Mouse (Mus musculus): Measurements from ENCODE around the gene Stx4a. TPM values are rescaled to one million over a fixed set of nuclear protein-coding genes. Genes with fewer than 3 reads are reported as not detected.
A peak's percentile ranks its signal among the peaks of the same experiment; 100 is the strongest.

The Stx4a gene
- polyA plus RNA-seq, 1 experiment from 2014 or later = 48.1 TPM

GRCm38 (mm10) chr7:127800435-127801009 is 23.6 kb upstream of the Stx4a start, which contains the start of gene Hsd3b7:
Gene Hsd3b7 (plus strand): TSS chr7:127800604.
- 15% methylated on average over 6 of the region's 6 CpGs for WGBS
- no peaks in the 10 kb centered on the region for H3K27me3 ChIP-seq (replicated peaks)
- peak within 1 kb of the TSS; percentile 8; the same call in 1 of the 2 replicates for H3K27ac ChIP-seq
- peak within 1 kb of the TSS; percentile 31 for H3K4me3 ChIP-seq (replicated peaks)
- ATAC-seq (ENCODE audit: insufficient read depth, low FRiP score, low read depth) = peak; percentile 86
- H3K4me2 ChIP-seq = peak within 1 kb of the TSS; percentile 51
- no peaks in the 10 kb centered on the region for H3K9me3 ChIP-seq
- peaks cover 16% of the 10 kb centered on the region; the same call in 1 of the 2 replicates for H3K4me1 ChIP-seq
- no peak within 1 kb of the TSS for H3K9ac ChIP-seq
- H3K36me3 ChIP-seq = peaks cover 39% of the 10 kb centered on the region

- H3K4me1 ChIP-seq = peaks cover 16% of the 10 kb centered on the region; the same call in 1 of the 2 replicates
- H3K4me3 ChIP-seq (replicated peaks) = peak overlapping the region; percentile 31; the same call in 1 of the 2 replicates
- peak overlapping the region; percentile 51 for H3K4me2 ChIP-seq
- no peaks in the 10 kb centered on the region for H3K9me3 ChIP-seq
- H3K36me3 ChIP-seq = peaks cover 33% of the 10 kb centered on the region
- no peaks in the 10 kb centered on the region for H3K27me3 ChIP-seq (replicated peaks)
- H3K9ac ChIP-seq = no peak overlapping the region
- H3K27ac ChIP-seq = peak overlapping the region; percentile 8; the same call in 1 of the 2 replicates
- 0 out of 2 replicates have a peak, but pooled peaks have one; percentile 8 for ATAC-seq (ENCODE audit: insufficient read depth, low FRiP score, low read depth)
- 83% methylated on average over 8 of the region's 8 CpGs for WGBS
Measured at GRCm38 (mm10) chr7:127801010-127801621, 23.0 kb upstream of the Stx4a start.

- H3K9ac ChIP-seq = no peak overlapping the region
- no peak for ATAC-seq (ENCODE audit: insufficient read depth, low FRiP score, low read depth)
- no peak overlapping the region for H3K4me3 ChIP-seq (replicated peaks)
- no peak overlapping the region for H3K27ac ChIP-seq
- WGBS = 91% methylated on average over 17 of the region's 17 CpGs
- H3K4me2 ChIP-seq = no peak overlapping the region
- H3K36me3 ChIP-seq = peaks cover 21% of the 10 kb centered on the region
- no peaks in the 10 kb centered on the region for H3K9me3 ChIP-seq
- H3K4me1 ChIP-seq = peaks cover 16% of the 10 kb centered on the region; the same call in 1 of the 2 replicates
- no peaks in the 10 kb centered on the region for H3K27me3 ChIP-seq (replicated peaks)
Measured at GRCm38 (mm10) chr7:127802313-127802712, 21.8 kb upstream of the Stx4a start.

- WGBS = 62% methylated on average over 5 of the region's 5 CpGs
- H3K4me1 ChIP-seq = no peaks in the 10 kb centered on the region
- no peak overlapping the region for H3K4me3 ChIP-seq (replicated peaks)
- H3K9ac ChIP-seq = no peak overlapping the region
- no peaks in the 10 kb centered on the region for H3K36me3 ChIP-seq
- no peak overlapping the region for H3K27ac ChIP-seq
- H3K27me3 ChIP-seq (replicated peaks) = no peaks in the 10 kb centered on the region
- ATAC-seq (ENCODE audit: insufficient read depth, low FRiP score, low read depth) = no peak
- H3K4me2 ChIP-seq = no peak overlapping the region
- no peaks in the 10 kb centered on the region for H3K9me3 ChIP-seq
Measured at GRCm38 (mm10) chr7:127808821-127809220, 15.3 kb upstream of the Stx4a start.

- Histone ChIP-seq H3K27ac (no peak overlapping the region), H3K4me1 (no peaks in the 10 kb centered on the region), H3K36me3 (no peaks in the 10 kb centered on the region), H3K4me3 (replicated peaks) (no peak overlapping the region), H3K27me3 (replicated peaks) (no peaks in the 10 kb centered on the region), H3K9ac (no peak overlapping the region), H3K9me3 (no peaks in the 10 kb centered on the region), H3K4me2 (no peak overlapping the region)
- no peak for ATAC-seq (ENCODE audit: insufficient read depth, low FRiP score, low read depth)
- 86% methylated on average over 1 of the region's 1 CpGs for WGBS
Measured at GRCm38 (mm10) chr7:127809846-127810245, 14.2 kb upstream of the Stx4a start.

GRCm38 (mm10) chr7:127810650-127811049 is 13.4 kb upstream of the Stx4a start:
- ATAC-seq (ENCODE audit: insufficient read depth, low FRiP score, low read depth) = no peak
- no peaks in the 10 kb centered on the region for H3K27me3 ChIP-seq (replicated peaks)
- H3K9me3 ChIP-seq = no peaks in the 10 kb centered on the region
- H3K4me1 ChIP-seq = 0 out of 2 replicates have a peak, but pooled peaks cover 1% of the 10 kb centered on the region
- 68% methylated on average over 10 of the region's 10 CpGs for WGBS
- H3K4me2 ChIP-seq = no peak overlapping the region
- no peak overlapping the region for H3K4me3 ChIP-seq (replicated peaks)
- H3K27ac ChIP-seq = no peak overlapping the region
- H3K9ac ChIP-seq = no peak overlapping the region
- H3K36me3 ChIP-seq = no peaks in the 10 kb centered on the region

GRCm38 (mm10) chr7:127811240-127811639 is 12.9 kb upstream of the Stx4a start:
- 75% methylated on average over 4 of the region's 4 CpGs for whole genome bisulfite sequencing
- H3K4me3 ChIP-seq (replicated peaks) = no peak overlapping the region

GRCm38 (mm10) chr7:127812292-127812691 is 11.8 kb upstream of the Stx4a start:
- Histone ChIP-seq H3K4me1 (0 out of 2 replicates have a peak, but pooled peaks cover 4% of the 10 kb centered on the region), H3K27me3 (replicated peaks) (no peaks in the 10 kb centered on the region), H3K27ac (no peak overlapping the region), H3K9ac (no peak overlapping the region), H3K36me3 (no peaks in the 10 kb centered on the region), H3K9me3 (no peaks in the 10 kb centered on the region), H3K4me3 (replicated peaks) (no peak overlapping the region), H3K4me2 (no peak overlapping the region)
- 86% methylated on average over 3 of the region's 3 CpGs for WGBS
- ATAC-seq (ENCODE audit: insufficient read depth, low FRiP score, low read depth) = no peak

More at GRCm38 (mm10) chr7:127811240-127811639, 12.9 kb upstream of the Stx4a start:
- Histone ChIP-seq H3K27ac (no peak overlapping the region), H3K27me3 (replicated peaks) (no peaks in the 10 kb centered on the region), H3K9me3 (no peaks in the 10 kb centered on the region), H3K36me3 (no peaks in the 10 kb centered on the region), H3K4me1 (0 out of 2 replicates have a peak, but pooled peaks cover 4% of the 10 kb centered on the region), H3K4me2 (no peak overlapping the region), H3K9ac (no peak overlapping the region)
- ATAC-seq (ENCODE audit: insufficient read depth, low FRiP score, low read depth) = no peak

- H3K9ac ChIP-seq = no peak overlapping the region
- no peaks in the 10 kb centered on the region for H3K36me3 ChIP-seq
- H3K27ac ChIP-seq = peak overlapping the region; percentile 11; the same call in 1 of the 2 replicates
- 0 out of 2 replicates have a peak, but pooled peaks cover 4% of the 10 kb centered on the region for H3K4me1 ChIP-seq
- no peak for ATAC-seq (ENCODE audit: insufficient read depth, low FRiP score, low read depth)
- H3K4me3 ChIP-seq (replicated peaks) = no peak overlapping the region
- H3K27me3 ChIP-seq (replicated peaks) = no peaks in the 10 kb centered on the region
- H3K9me3 ChIP-seq = no peaks in the 10 kb centered on the region
- WGBS = 66% methylated on average over 4 of the region's 4 CpGs
- no peak overlapping the region for H3K4me2 ChIP-seq
Measured at GRCm38 (mm10) chr7:127813821-127814220, 10.3 kb upstream of the Stx4a start.

GRCm38 (mm10) chr7:127814241-127814921 is 9.7 kb upstream of the Stx4a start:
- no peak for ATAC-seq (ENCODE audit: insufficient read depth, low FRiP score, low read depth)
- H3K27ac ChIP-seq = peak overlapping the region; percentile 13; the same call in 1 of the 2 replicates
- 79% methylated on average over 19 of the region's 19 CpGs for WGBS

GRCm38 (mm10) chr7:127815116-127815665 is 8.9 kb upstream of the Stx4a start:
- Histone ChIP-seq H3K27ac (0 out of 2 replicates have a peak overlapping the region, but pooled peaks have one; percentile 13), H3K9ac (no peak overlapping the region), H3K27me3 (replicated peaks) (no peaks in the 10 kb centered on the region), H3K36me3 (no peaks in the 10 kb centered on the region), H3K4me2 (no peak overlapping the region), H3K4me1 (0 out of 2 replicates have a peak, but pooled peaks cover 4% of the 10 kb centered on the region), H3K9me3 (no peaks in the 10 kb centered on the region), H3K4me3 (replicated peaks) (no peak overlapping the region)
- ATAC-seq (ENCODE audit: insufficient read depth, low FRiP score, low read depth) = no peak
- 87% methylated on average over 15 of the region's 15 CpGs for WGBS

More at GRCm38 (mm10) chr7:127814241-127814921, 9.7 kb upstream of the Stx4a start:
- Histone ChIP-seq H3K36me3 (no peaks in the 10 kb centered on the region), H3K4me2 (no peak overlapping the region), H3K4me3 (replicated peaks) (no peak overlapping the region), H3K27me3 (replicated peaks) (no peaks in the 10 kb centered on the region), H3K4me1 (0 out of 2 replicates have a peak, but pooled peaks cover 4% of the 10 kb centered on the region), H3K9me3 (no peaks in the 10 kb centered on the region), H3K9ac (no peak overlapping the region)
